Mouse (Mus musculus) forebrain, embryonic 15.5 days (tissue): ENCODE measurements around the gene Golph3. TPM values are rescaled to one million over a fixed set of nuclear protein-coding genes. Genes with fewer than 3 reads are reported as not detected.
"Not testable (repeated sequence)": the region's sequence is repeated elsewhere in the genome, so short reads cannot be mapped to it uniquely, and the experiment has no call there.

ENCODE experiments used
- ATAC-seq: fragments of 200-750 bp; cut with Nextera tagmentation; replicated peaks from 2 replicates; pipeline ENCODE4 v1.8.0; 2017; ENCODE audit warnings: mild to moderate bottlenecking, moderate TSS enrichment, moderate library complexity
- H3K27ac ChIP-seq: fragments of 300-500 bp; sonication (generic); replicated peaks from 2 replicates; pipeline ENCODE4 v1.5.1; 2015; ENCODE audit warnings: mild to moderate bottlenecking, inconsistent platforms
- H3K27me3 ChIP-seq: fragments of 300-500 bp; sonication (generic); 2 replicates; pipeline ENCODE4 v1.6.1; 2015; ENCODE audit warnings: inconsistent platforms
- H3K36me3 ChIP-seq: fragments of 300-500 bp; sonication (generic); 2 replicates; pipeline ENCODE4 v1.6.1; 2015; ENCODE audit warnings: mild to moderate bottlenecking, inconsistent platforms
- H3K4me1 ChIP-seq: fragments of 300-500 bp; sonication (generic); 2 replicates; pipeline ENCODE4 v1.6.1; 2015; ENCODE audit warnings: inconsistent platforms
- H3K4me2 ChIP-seq: fragments of 300-500 bp; sonication (generic); replicated peaks from 2 replicates; pipeline ENCODE4 v1.6.1; 2015; ENCODE audit warnings: mild to moderate bottlenecking, inconsistent platforms
- H3K4me3 ChIP-seq: fragments of 300-500 bp; sonication (generic); 2 replicates; pipeline ENCODE4 v1.5.1; 2015; ENCODE audit warnings: mild to moderate bottlenecking, inconsistent platforms
- H3K9ac ChIP-seq: fragments of 300-500 bp; sonication (generic); replicated peaks from 2 replicates; pipeline ENCODE4 v1.6.1; 2015; ENCODE audit warnings: mild to moderate bottlenecking, inconsistent platforms
- H3K9me3 ChIP-seq: fragments of 300-500 bp; sonication (generic); 2 replicates; pipeline ENCODE4 v1.6.1; 2016; ENCODE audit warnings: inconsistent platforms
- WGBS: fragments of 180-500 bp; shearing (Covaris S2); methylation state at CpG from one replicate; pipeline ENCODE4 v1.1.7; 2015; ENCODE audit warnings: mixed read lengths; 5-methylcytosine and 5-hydroxymethylcytosine counted together
- polyA plus RNA-seq: library from polyadenylated mRNA; unstranded; fragments of >200 nt; fragmentation: Nextera tagmentation; extraction: Ambion mirVana; gene quantifications from 2 replicates; pipeline ENCODE4 v1.2.1, GENCODE M21; 2015

Gene Golph3
- polyA plus RNA-seq, 1 experiment from 2014 or later = 74.2 TPM

DNA sequence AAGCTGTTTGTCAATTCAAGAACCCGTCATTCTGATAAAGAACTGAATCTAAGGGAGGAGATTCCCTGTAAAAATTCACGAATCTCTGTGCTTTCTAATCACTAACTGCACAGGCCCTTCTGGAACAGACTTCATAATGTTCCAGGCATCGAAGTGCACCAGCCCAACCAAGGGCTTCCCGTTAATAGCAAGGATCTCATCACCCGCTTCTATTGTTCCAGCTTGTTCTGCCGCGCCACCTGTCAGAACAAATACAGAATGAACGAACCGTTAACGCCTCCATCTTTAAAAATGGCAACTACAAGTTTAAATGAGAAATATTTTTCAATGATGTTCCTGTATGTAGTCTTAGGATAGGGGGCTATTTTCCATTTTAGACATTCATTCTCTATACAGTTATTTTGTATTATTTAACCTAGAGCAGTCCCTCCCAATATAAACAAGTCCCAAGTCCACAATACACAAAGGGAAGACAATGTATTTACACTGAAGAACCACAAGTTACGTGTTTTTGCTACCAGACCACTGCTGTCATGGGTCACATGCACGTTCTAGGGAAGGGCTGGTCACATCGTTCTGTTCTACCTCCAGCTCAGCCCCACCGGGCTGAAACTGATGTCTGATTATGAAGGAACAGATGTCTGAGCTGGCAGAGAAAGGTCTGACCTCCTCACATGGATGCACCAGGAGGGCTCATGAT, 40.9 kb downstream of the Golph3 start:
- WGBS = 88% methylated on average over 14 of the region's 14 CpGs
- H3K9me3 ChIP-seq = no peaks in the 10 kb centered on the region
- no peak for ATAC-seq

DNA sequence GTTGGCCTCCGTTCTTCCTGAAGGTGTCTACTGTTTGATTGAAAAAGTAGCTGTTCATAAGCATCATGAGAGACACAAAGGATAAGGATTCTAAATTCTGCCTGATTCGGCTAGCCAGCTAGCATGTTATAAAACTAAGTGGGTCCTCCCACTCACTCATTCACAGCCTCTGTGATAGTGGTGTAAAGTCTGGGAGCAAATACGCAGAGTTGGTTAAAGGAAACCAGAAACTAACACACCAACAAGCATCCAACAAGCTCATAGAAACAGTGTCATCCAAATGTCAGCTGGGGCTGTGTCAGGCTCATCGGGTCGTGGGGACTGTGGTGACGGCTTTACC, 41.4 kb downstream of the Golph3 start:
- H3K27ac ChIP-seq = no peak overlapping the region
- peaks cover 18% of the 10 kb centered on the region for H3K4me1 ChIP-seq
- H3K9me3 ChIP-seq = no peaks in the 10 kb centered on the region
- no peaks in the 10 kb centered on the region for H3K36me3 ChIP-seq
- H3K27me3 ChIP-seq = no peaks in the 10 kb centered on the region
- no peak overlapping the region for H3K9ac ChIP-seq
- WGBS = 88% methylated on average over 6 of the region's 6 CpGs
- H3K4me3 ChIP-seq = no peak overlapping the region
- no peak overlapping the region for H3K4me2 ChIP-seq
- ATAC-seq = no peak

More for the DNA sequence above, 40.9 kb downstream of the Golph3 start:
- Histone ChIP-seq H3K9ac (no peak overlapping the region), H3K4me3 (no peak overlapping the region), H3K27ac (no peak overlapping the region), H3K27me3 (no peaks in the 10 kb centered on the region), H3K36me3 (no peaks in the 10 kb centered on the region), H3K4me1 (peaks cover 17% of the 10 kb centered on the region), H3K4me2 (no peak overlapping the region)

- Histone ChIP-seq H3K9ac (no peak overlapping the region), H3K4me2 (no peak overlapping the region), H3K27me3 (no peaks in the 10 kb centered on the region), H3K27ac (no peak overlapping the region), H3K4me3 (no peak overlapping the region), H3K36me3 (no peaks in the 10 kb centered on the region), H3K4me1 (peaks cover 22% of the 10 kb centered on the region), H3K9me3 (no peaks in the 10 kb centered on the region)
- no peak for ATAC-seq
- 93% methylated on average over 4 of the region's 4 CpGs for WGBS
Measured at GRCm38 (mm10) chr15:12364096-12364495, 42.8 kb downstream of the Golph3 start.

GRCm38 (mm10) chr15:12365416-12366071, 44.3 kb downstream of the Golph3 start:
- no peak overlapping the region for H3K9ac ChIP-seq
- H3K27me3 ChIP-seq = no peaks in the 10 kb centered on the region
- WGBS = 75% methylated on average over 15 of the region's 15 CpGs
- H3K4me1 ChIP-seq = peaks cover 24% of the 10 kb centered on the region
- no peaks in the 10 kb centered on the region for H3K36me3 ChIP-seq
- H3K4me2 ChIP-seq = peak overlapping the region; percentile 1; the same call in 1 of the 2 replicates
- H3K4me3 ChIP-seq = no peak overlapping the region
- no peaks in the 10 kb centered on the region for H3K9me3 ChIP-seq
- peak; percentile 43 for ATAC-seq
- peak overlapping the region; percentile 87 for H3K27ac ChIP-seq

DNA sequence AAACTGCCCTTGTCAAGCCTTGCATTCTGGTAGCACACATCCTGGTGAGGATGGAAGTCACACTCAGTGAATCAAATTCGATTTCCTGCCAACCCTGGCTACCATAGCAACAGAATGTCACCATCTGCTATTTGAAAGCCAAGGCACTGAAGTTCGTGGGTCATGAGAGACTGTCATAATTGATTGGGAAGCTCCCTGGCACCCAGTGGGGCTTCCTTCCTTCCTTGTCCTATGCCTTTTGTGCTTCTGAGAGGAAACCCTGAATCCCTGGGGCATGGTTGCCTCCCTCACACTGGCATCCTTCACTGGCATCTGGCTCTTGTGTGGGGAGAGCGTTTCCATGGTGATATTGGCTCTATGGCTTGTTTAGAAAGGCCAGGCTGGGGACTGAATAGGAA, 44.8 kb downstream of the Golph3 start:
- Histone ChIP-seq H3K4me2 (peak overlapping the region; percentile 1; the same call in 1 of the 2 replicates), H3K27ac (peak overlapping the region; percentile 87), H3K4me3 (no peak overlapping the region), H3K9me3 (no peaks in the 10 kb centered on the region), H3K27me3 (no peaks in the 10 kb centered on the region), H3K4me1 (peaks cover 26% of the 10 kb centered on the region), H3K36me3 (no peaks in the 10 kb centered on the region), H3K9ac (no peak overlapping the region)
- peak; percentile 92 for ATAC-seq
- 11% methylated on average over 3 of the region's 3 CpGs for WGBS

DNA sequence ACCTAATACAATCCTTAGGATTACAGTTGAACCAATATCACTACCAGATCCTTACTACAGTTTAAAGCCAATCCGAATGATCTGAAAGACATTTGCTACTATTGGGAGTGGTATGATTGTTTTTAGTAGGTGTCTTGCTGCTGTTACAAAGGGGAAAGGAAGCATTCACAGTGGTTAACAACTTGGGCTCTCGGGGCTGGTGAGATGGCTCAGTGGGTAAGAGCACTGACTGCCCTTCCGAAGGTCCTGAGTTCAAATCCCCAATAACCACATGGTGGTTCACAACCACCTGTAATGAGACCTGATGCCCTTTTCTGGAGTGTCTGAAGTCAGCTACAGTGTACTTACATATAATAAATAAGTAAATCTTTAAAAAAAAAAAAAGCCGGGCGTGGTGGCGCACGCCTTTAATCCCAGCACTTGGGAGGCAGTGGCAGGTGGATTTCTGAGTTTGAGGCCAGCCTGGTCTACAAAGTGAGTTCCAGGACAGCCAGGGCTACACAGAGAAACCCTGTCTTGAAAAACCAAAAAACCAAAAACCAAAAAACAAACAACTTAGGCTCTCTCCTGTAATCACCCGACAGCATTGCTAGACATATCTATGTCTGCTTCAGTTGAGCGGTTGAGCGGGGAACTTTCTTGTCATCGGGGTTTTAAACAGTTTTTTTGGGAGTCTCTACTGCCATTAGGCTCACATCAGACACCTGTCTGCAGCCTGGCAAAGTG, 45.5 kb downstream of the Golph3 start:
- H3K36me3 ChIP-seq, H3K4me3 ChIP-seq, H3K27me3 ChIP-seq, ATAC-seq, H3K9ac ChIP-seq, H3K9me3 ChIP-seq, H3K4me2 ChIP-seq: not testable (repeated sequence)
- peak overlapping the region; percentile 87 for H3K27ac ChIP-seq
- WGBS = 86% methylated on average over 11 of the region's 11 CpGs
- H3K4me1 ChIP-seq = peaks cover 30% of the 10 kb centered on the region

GRCm38 (mm10) chr15:12367306-12368080, 46.2 kb downstream of the Golph3 start:
- no peak for ATAC-seq
- no peak overlapping the region for H3K4me2 ChIP-seq
- peaks cover 30% of the 10 kb centered on the region for H3K4me1 ChIP-seq
- H3K27ac ChIP-seq = no peak overlapping the region
- H3K4me3 ChIP-seq = no peak overlapping the region
- whole genome bisulfite sequencing = 50% methylated on average over 13 of the region's 13 CpGs
- no peaks in the 10 kb centered on the region for H3K27me3 ChIP-seq
- no peaks in the 10 kb centered on the region for H3K9me3 ChIP-seq
- no peak overlapping the region for H3K9ac ChIP-seq
- no peaks in the 10 kb centered on the region for H3K36me3 ChIP-seq

DNA sequence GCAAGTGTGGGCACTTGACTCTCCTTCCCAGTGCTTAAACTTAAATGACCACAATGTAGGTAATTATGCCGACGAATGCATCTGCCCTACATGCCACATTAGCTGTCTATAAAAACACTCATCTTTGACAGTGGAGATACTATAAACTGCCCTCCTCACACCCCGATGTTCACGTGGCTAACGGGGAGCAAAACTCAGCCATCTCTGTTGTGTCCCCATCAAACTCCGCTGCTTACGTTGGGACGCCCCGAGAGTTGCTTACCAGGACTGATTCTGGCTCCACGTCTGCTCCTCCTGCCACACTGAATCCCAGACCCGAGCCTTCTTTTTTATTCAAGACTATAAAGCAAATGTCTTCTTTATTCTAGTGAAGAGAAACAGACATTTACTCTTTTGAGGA, 47.1 kb downstream of the Golph3 start:
- Histone ChIP-seq H3K4me3 (no peak overlapping the region), H3K9ac (no peak overlapping the region), H3K9me3 (no peaks in the 10 kb centered on the region), H3K27me3 (no peaks in the 10 kb centered on the region), H3K4me1 (peaks cover 30% of the 10 kb centered on the region), H3K27ac (no peak overlapping the region), H3K36me3 (no peaks in the 10 kb centered on the region), H3K4me2 (no peak overlapping the region)
- WGBS = 58% methylated on average over 11 of the region's 11 CpGs
- no peak for ATAC-seq

DNA sequence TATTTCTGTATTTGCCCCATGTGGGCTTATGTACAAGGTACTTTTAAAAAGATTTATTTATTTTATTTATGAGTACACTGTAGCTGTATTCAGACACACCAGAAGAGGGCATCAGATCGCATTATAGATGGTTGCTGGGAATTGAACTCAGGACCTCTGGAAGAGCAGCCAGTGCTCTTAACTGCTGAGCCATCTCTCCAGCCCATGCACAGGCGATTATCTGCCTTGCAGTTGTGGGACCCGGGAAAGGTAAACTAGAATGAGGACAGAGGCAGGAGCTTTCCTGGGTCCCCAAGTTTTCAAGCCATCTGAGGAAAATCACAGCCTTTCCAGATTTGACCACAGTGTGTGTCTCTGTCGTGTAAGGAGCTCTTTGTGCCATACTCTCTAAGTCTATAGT, 47.6 kb downstream of the Golph3 start:
- Histone ChIP-seq H3K36me3 (no peaks in the 10 kb centered on the region), H3K9me3 (no peaks in the 10 kb centered on the region), H3K9ac (no peak overlapping the region), H3K4me2 (no peak overlapping the region), H3K4me1 (peaks cover 30% of the 10 kb centered on the region), H3K27ac (no peak overlapping the region), H3K27me3 (no peaks in the 10 kb centered on the region), H3K4me3 (no peak overlapping the region)
- no peak for ATAC-seq
- WGBS = 87% methylated on average over 4 of the region's 4 CpGs

- ATAC-seq = no peak
- WGBS = 80% methylated on average over 3 of the region's 3 CpGs
Measured at GRCm38 (mm10) chr15:12370096-12370495, 48.8 kb downstream of the Golph3 start.

GRCm38 (mm10) chr15:12371183-12371582, 49.9 kb downstream of the Golph3 start:
- H3K27ac ChIP-seq = no peak overlapping the region
- ATAC-seq = peak; percentile 63

More at GRCm38 (mm10) chr15:12370096-12370495, 48.8 kb downstream of the Golph3 start:
- Histone ChIP-seq H3K36me3 (no peaks in the 10 kb centered on the region), H3K27ac (peak overlapping the region; percentile 72), H3K4me3 (no peak overlapping the region), H3K9ac (no peak overlapping the region), H3K4me1 (peaks cover 29% of the 10 kb centered on the region), H3K27me3 (no peaks in the 10 kb centered on the region), H3K9me3 (no peaks in the 10 kb centered on the region), H3K4me2 (no peak overlapping the region)

GRCm38 (mm10) chr15:12373496-12373895, 52.2 kb downstream of the Golph3 start:
- Histone ChIP-seq H3K27me3 (no peaks in the 10 kb centered on the region), H3K9me3 (no peaks in the 10 kb centered on the region), H3K36me3 (no peaks in the 10 kb centered on the region), H3K4me3 (no peak overlapping the region), H3K4me1 (peaks cover 15% of the 10 kb centered on the region), H3K9ac (no peak overlapping the region), H3K4me2 (no peak overlapping the region), H3K27ac (no peak overlapping the region)
- WGBS = 83% methylated on average over 14 of the region's 14 CpGs
- no peak for ATAC-seq

More at GRCm38 (mm10) chr15:12371183-12371582, 49.9 kb downstream of the Golph3 start:
- no peaks in the 10 kb centered on the region for H3K36me3 ChIP-seq
- H3K4me1 ChIP-seq = peaks cover 26% of the 10 kb centered on the region
- no peak overlapping the region for H3K9ac ChIP-seq
- H3K4me3 ChIP-seq = no peak overlapping the region
- WGBS = 4% methylated on average over 8 of the region's 8 CpGs
- H3K27me3 ChIP-seq = no peaks in the 10 kb centered on the region
- no peaks in the 10 kb centered on the region for H3K9me3 ChIP-seq
- H3K4me2 ChIP-seq = no peak overlapping the region
